Mouse (Mus musculus): Measurements from ENCODE around the gene Gm20388. TPM values are rescaled to one million over a fixed set of nuclear protein-coding genes. Genes with fewer than 3 reads are reported as not detected.

Gene Gm20388
- polyA plus RNA-seq, 1 experiment from 2014 or later, result 2.5 TPM

- WGBS, result 10% methylated on average over 34 of the region's 34 CpGs
- peak overlapping the region; percentile 98 for H3K27ac ChIP-seq
- H3K27me3 ChIP-seq (ENCODE audit: low read depth, poor library complexity, severe bottlenecking), result no peaks in the 10 kb centered on the region
Observed at GRCm38 (mm10) chr8:123476911-123477736, 3566.5 kb downstream of the Gm20388 start.

GRCm38 (mm10) chr8:123477737-123478258 lies 3567.2 kb downstream of the Gm20388 start, which contains the start of gene Afg3l1:
Gene Afg3l1 (plus strand): TSS chr8:123477903.
- peak within 1 kb of the TSS; percentile 98 for H3K27ac ChIP-seq
- H3K9me3 ChIP-seq (replicated peaks), result no peaks in the 10 kb centered on the region
- DNase-seq (ENCODE audit: low spot score), result peak; percentile 96
- WGBS, result under 1% methylated on average over 58 of the region's 58 CpGs
- no peaks in the 10 kb centered on the region for H3K27me3 ChIP-seq (ENCODE audit: low read depth, poor library complexity, severe bottlenecking)
- H3K36me3 ChIP-seq, result peaks cover 29% of the 10 kb centered on the region
- peak within 1 kb of the TSS; percentile 97 for H3K4me3 ChIP-seq
- peaks cover 19% of the 10 kb centered on the region for H3K4me1 ChIP-seq

More at GRCm38 (mm10) chr8:123476911-123477736, 3566.5 kb downstream of the Gm20388 start:
- H3K36me3 ChIP-seq, result peaks cover 22% of the 10 kb centered on the region
- H3K9me3 ChIP-seq (replicated peaks), result no peaks in the 10 kb centered on the region
- peak; percentile 36 for DNase-seq (ENCODE audit: low spot score)
- peaks cover 19% of the 10 kb centered on the region for H3K4me1 ChIP-seq
- H3K4me3 ChIP-seq, result peak overlapping the region; percentile 97

DNA sequence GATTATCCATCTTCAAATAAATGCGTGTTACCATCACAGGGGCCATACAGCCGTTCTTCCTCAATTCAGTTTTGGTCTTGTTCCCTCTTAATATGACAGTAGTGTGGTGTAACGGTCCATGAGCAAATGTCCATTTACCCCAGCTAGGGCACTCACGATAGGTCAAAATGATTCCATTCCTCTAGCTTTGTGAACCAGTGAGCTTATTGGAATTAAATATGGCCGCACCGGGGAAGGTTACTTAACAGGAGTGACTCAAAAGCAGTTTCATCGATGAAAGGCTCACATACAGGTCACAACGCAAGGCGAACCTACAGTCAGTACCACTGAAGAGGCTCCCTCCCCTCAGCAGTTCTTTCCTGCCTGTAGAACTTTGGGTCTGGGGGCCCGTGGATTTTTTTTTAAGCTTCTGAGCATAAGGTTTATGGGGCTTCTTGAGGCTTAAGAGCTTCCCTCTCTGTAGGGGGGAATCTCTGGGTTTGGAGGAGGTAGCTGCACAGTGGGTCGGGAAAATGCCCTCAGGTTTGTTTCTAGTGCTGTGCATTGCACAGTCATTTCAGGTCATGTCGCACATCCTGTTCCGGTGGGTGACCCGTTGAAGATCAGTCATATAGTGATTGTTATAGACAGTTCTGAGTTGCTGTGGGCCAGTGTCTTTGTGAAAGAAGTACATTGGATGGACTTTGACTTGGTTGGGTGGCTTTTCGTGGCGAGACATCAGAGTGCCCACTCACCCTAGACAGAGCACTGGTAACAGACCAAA lies 3568.0 kb downstream of the Gm20388 start:
- 43% methylated on average over 16 of the region's 16 CpGs for WGBS
- no peak for DNase-seq (ENCODE audit: low spot score)
- Histone ChIP-seq H3K9me3 (replicated peaks) (no peaks in the 10 kb centered on the region), H3K36me3 (peaks cover 36% of the 10 kb centered on the region), H3K4me1 (peaks cover 19% of the 10 kb centered on the region), H3K27me3 (ENCODE audit: low read depth, poor library complexity, severe bottlenecking) (no peaks in the 10 kb centered on the region), H3K27ac (peak overlapping the region; percentile 98), H3K4me3 (peak overlapping the region; percentile 97)

DNA sequence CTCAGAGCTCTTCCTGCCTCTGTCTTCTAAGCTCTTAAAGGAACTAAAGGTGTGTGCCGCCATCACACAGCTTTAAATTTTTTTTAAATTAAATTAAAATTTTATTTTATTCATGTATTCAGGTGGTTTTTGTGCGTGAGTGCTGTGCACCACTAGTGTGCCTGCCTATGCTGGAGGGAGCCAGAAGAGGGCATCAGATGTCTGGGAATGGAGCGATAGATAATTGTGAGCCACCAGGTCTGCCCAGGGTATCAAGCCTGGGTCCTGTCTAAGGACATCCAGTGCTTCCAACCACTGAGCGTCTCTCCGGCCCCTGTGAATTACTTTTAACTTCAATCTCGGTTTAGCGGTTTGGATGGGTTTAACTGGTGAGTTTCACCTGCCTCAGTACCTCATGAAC lies 3572.0 kb downstream of the Gm20388 start:
- H3K27ac ChIP-seq, result no peak overlapping the region

DNA sequence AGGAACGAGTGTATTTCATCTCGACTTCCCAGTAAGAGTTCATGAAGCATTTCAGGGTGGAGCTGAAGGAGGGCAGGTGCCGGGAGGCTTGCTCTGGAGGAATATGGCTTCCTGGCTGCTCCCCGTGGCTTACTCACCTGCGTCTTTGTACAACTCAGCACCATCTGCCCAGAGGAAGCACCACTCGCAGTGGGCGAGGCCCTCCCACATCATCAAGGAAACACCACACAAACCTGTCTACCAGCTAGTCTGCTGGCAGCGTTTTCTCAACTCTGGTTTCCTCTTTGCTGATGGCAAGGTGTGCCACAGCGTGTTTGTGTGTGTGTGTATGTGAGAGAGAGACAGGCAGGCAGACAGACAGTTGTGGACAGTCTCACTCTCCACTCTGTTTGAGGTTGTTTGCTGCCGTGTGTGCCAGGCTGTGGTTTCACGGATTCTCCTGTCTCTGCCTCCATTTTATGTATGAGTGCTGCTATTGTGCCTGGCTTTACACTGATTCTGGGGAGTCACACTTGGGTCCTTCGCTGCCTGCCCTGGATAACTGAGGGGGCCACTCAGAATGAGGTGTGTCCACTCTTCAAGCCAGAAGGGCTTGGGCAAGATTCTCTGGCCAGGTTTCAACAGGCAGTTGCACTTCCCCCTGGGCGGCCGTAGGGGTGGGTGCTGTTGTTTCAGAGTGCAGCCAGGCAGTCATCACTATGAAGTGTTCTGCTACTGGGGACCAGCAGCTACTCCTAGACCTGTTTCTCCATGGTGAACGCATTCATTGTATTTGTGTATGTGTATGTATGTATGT lies 3580.8 kb downstream of the Gm20388 start:
- Histone ChIP-seq H3K4me3 (no peak overlapping the region), H3K27me3 (ENCODE audit: low read depth, poor library complexity, severe bottlenecking) (no peaks in the 10 kb centered on the region), H3K27ac (no peak overlapping the region), H3K4me1 (no peaks in the 10 kb centered on the region), H3K9me3 (replicated peaks) (no peaks in the 10 kb centered on the region), H3K36me3 (peaks cover 99% of the 10 kb centered on the region)
- DNase-seq (ENCODE audit: low spot score), result no peak
- 92% methylated on average over 15 of the region's 15 CpGs for WGBS

More for the DNA sequence above, 3572.0 kb downstream of the Gm20388 start:
- no peaks in the 10 kb centered on the region for H3K9me3 ChIP-seq (replicated peaks)
- peaks cover 75% of the 10 kb centered on the region for H3K36me3 ChIP-seq
- DNase-seq (ENCODE audit: low spot score), result no peak
- WGBS, result 86% methylated on average over 7 of the region's 7 CpGs
- H3K4me1 ChIP-seq, result peaks cover 11% of the 10 kb centered on the region
- H3K4me3 ChIP-seq, result no peak overlapping the region
- H3K27me3 ChIP-seq (ENCODE audit: low read depth, poor library complexity, severe bottlenecking), result no peaks in the 10 kb centered on the region

- DNase-seq (ENCODE audit: low spot score), result no peak
- no peak overlapping the region for H3K4me3 ChIP-seq
- H3K36me3 ChIP-seq, result peaks cover 99% of the 10 kb centered on the region
- no peak overlapping the region for H3K27ac ChIP-seq
- H3K9me3 ChIP-seq (replicated peaks), result no peaks in the 10 kb centered on the region
- no peaks in the 10 kb centered on the region for H3K4me1 ChIP-seq
- 98% methylated on average over 9 of the region's 9 CpGs for WGBS
- H3K27me3 ChIP-seq (ENCODE audit: low read depth, poor library complexity, severe bottlenecking), result no peaks in the 10 kb centered on the region
Observed at GRCm38 (mm10) chr8:123492898-123493297, 3582.3 kb downstream of the Gm20388 start.

DNA sequence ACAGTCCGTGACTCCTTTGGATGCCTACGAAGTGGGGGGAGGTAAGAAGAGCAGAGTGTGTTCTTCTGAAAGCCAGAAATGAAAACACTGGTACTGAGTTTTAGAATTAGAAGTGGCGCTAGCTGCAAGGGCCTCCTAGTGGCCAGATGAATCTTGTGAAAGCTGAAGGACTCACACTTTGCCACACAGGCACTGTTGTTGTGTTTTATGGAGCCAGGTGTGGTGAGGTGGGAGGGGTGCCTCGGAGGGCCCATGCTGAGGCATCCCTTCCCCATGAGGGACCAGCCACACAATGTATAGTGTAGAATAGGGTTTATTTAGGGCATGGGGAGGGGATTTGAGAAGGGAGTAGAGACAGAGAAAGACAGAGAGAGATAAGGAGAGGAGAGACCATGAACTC lies 3587.1 kb downstream of the Gm20388 start:
- H3K36me3 ChIP-seq, result peaks cover 100% of the 10 kb centered on the region
- H3K4me3 ChIP-seq, result no peak overlapping the region
- DNase-seq (ENCODE audit: low spot score), result no peak
- no peaks in the 10 kb centered on the region for H3K27me3 ChIP-seq (ENCODE audit: low read depth, poor library complexity, severe bottlenecking)
- no peak overlapping the region for H3K27ac ChIP-seq
- 88% methylated on average over 4 of the region's 4 CpGs for WGBS
- H3K9me3 ChIP-seq (replicated peaks), result no peaks in the 10 kb centered on the region
- H3K4me1 ChIP-seq, result no peaks in the 10 kb centered on the region

DNA sequence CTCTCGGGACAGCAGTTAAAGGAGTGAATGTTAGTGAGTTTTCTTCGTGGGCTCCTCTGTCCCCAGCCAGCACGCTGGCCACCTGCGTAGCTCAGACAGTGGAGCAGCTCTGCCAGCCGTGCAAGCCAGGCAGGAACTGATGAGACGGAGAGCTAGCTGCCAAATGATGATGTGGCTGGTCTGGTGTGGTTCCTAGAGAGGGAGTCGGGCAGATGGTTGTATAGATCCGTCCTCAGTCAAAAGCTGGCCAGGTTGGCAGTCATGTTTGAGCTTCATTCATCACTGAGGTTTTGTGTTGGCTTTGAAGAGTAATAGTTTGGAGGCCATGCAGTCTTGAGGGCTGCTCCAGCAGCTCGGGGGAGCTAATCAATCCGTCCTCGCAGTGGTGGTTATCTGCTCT lies 3588.3 kb downstream of the Gm20388 start:
- WGBS, result 92% methylated on average over 11 of the region's 11 CpGs
- Histone ChIP-seq H3K36me3 (peaks cover 100% of the 10 kb centered on the region), H3K27me3 (ENCODE audit: low read depth, poor library complexity, severe bottlenecking) (no peaks in the 10 kb centered on the region), H3K4me1 (no peaks in the 10 kb centered on the region), H3K27ac (no peak overlapping the region), H3K4me3 (no peak overlapping the region), H3K9me3 (replicated peaks) (no peaks in the 10 kb centered on the region)
- no peak for DNase-seq (ENCODE audit: low spot score)

- no peaks in the 10 kb centered on the region for H3K9me3 ChIP-seq (replicated peaks)
- 95% methylated on average over 11 of the region's 11 CpGs for WGBS
- H3K27ac ChIP-seq, result no peak overlapping the region
- no peak for DNase-seq (ENCODE audit: low spot score)
- H3K4me3 ChIP-seq, result no peak overlapping the region
- no peaks in the 10 kb centered on the region for H3K27me3 ChIP-seq (ENCODE audit: low read depth, poor library complexity, severe bottlenecking)
- no peaks in the 10 kb centered on the region for H3K4me1 ChIP-seq
- peaks cover 100% of the 10 kb centered on the region for H3K36me3 ChIP-seq
Observed at GRCm38 (mm10) chr8:123499556-123499955, 3588.9 kb downstream of the Gm20388 start.

GRCm38 (mm10) chr8:123502192-123502591 lies 3591.6 kb downstream of the Gm20388 start:
- no peaks in the 10 kb centered on the region for H3K4me1 ChIP-seq
- H3K9me3 ChIP-seq (replicated peaks), result no peaks in the 10 kb centered on the region
- DNase-seq (ENCODE audit: low spot score), result no peak
- peaks cover 100% of the 10 kb centered on the region for H3K36me3 ChIP-seq
- H3K4me3 ChIP-seq, result no peak overlapping the region
- WGBS, result 94% methylated on average over 5 of the region's 5 CpGs
- H3K27me3 ChIP-seq (ENCODE audit: low read depth, poor library complexity, severe bottlenecking), result no peaks in the 10 kb centered on the region
- H3K27ac ChIP-seq, result no peak overlapping the region

- peaks cover 100% of the 10 kb centered on the region for H3K36me3 ChIP-seq
- no peaks in the 10 kb centered on the region for H3K4me1 ChIP-seq
- over 99% methylated on average over 6 of the region's 6 CpGs for WGBS
- H3K4me3 ChIP-seq, result no peak overlapping the region
- no peaks in the 10 kb centered on the region for H3K9me3 ChIP-seq (replicated peaks)
- no peaks in the 10 kb centered on the region for H3K27me3 ChIP-seq (ENCODE audit: low read depth, poor library complexity, severe bottlenecking)
- no peak overlapping the region for H3K27ac ChIP-seq
- no peak for DNase-seq (ENCODE audit: low spot score)
Observed at GRCm38 (mm10) chr8:123503801-123504467, 3593.3 kb downstream of the Gm20388 start.
